Mouse (Mus musculus): ENCODE data around the gene Noc2l. TPM values are rescaled to one million over a fixed set of nuclear protein-coding genes. Genes with fewer than 3 reads are reported as not detected.

Gene Noc2l
- 99.1 TPM for total RNA-seq (2023)

DNA sequence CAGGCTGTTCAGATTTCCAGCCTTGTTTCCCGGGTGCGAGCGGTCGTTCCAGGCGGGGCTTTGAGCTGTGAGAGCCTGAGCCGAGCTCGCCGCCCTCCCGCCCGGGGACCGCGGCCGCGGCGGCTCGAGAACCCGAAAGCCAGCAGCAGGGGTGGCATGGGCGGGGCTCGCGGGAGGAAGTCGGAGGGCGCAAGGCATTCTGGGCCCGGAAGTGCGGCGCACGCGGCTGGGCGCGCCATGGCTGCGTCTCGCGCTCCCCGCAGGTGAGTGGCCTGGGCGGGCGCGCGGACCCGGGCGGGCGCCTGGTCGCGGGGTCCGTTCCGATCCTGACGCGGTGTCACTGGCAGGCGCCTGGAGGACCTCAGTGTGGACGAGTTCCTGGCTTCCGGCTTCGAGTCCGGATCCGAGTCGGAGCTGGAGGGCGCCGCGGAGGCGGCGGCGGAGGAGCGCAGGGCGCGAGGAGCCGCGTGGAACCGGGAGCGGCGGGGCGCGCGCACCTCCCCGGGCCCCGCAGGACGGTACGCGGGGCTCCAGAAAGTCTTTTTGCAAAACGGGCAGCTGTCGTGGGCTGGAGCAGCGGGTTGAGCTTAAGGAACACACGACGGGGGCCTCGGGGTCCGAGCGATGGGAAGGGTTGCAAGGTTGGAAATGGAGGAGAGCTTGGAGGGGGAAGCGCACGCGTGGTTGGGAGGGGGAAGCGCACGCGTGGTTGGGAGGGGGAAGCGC is at the start of gene Noc2l:
Gene Noc2l (plus strand): TSS at position 203 of the 726 bp plus-strand sequence.

GRCm38 (mm10) chr4:156197131-156197828 is 38.5 kb upstream of the Noc2l start, which contains the start of gene Agrn:
Agrn (minus strand) TSS chr4:156197488.

DNA sequence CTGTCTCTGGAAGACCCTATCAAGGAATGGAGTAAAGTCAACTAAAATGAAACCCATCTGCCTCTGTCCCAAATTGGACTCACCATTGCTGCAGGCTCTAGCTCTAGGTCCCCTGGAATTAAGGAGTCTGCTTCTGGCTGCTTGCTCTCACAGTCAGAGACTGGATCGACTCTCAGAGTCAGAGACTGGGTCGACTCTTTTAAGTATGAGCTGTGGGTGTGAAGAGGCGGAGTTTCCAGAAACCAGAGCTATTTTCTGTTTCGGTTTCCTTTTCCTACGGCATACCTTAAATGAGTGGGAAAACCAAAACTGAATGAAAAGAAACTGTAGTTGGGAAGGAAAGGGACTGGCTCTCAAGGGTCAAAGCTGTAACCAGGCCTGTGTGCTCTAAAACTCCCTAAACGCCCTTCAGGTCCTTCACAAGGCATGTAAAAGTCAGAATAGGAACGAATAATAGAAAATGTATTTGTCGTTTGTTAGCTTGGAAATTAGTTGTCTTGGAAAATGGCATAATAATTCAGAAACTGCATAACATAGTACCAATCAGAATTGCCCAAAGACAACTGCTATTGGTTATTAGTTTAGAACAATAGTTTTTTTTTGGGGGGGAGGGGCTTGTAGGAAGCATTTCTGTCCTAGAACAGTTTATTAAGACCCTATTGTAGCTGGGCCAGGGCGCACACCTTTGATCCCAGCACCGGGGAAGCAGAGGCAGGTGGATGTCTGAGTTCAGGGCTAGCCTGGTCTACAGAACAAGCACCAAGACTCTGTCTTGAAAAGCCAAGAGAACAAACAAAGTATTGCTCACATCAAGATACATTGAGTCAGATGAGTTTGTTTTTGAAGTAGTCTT is 35.0 kb upstream of the Noc2l start, which contains the start of gene Isg15:
Gene Isg15 (minus strand): TSS at position 196 of the 853 bp plus-strand sequence.

GRCm38 (mm10) chr4:156203001-156203412 is 32.8 kb upstream of the Noc2l start, which contains the start of gene AW011738:
AW011738 (plus strand) TSS chr4:156203304.

GRCm38 (mm10) chr4:156215649-156216048 is 20.2 kb upstream of the Noc2l start, which contains the start of gene Perm1:
Perm1 (plus strand) TSS chr4:156215868.

GRCm38 (mm10) chr4:156234701-156235213 is 1.1 kb upstream of the Noc2l start, which contains the start of gene Plekhn1:
Plekhn1 (minus strand) TSS chr4:156234857.

DNA sequence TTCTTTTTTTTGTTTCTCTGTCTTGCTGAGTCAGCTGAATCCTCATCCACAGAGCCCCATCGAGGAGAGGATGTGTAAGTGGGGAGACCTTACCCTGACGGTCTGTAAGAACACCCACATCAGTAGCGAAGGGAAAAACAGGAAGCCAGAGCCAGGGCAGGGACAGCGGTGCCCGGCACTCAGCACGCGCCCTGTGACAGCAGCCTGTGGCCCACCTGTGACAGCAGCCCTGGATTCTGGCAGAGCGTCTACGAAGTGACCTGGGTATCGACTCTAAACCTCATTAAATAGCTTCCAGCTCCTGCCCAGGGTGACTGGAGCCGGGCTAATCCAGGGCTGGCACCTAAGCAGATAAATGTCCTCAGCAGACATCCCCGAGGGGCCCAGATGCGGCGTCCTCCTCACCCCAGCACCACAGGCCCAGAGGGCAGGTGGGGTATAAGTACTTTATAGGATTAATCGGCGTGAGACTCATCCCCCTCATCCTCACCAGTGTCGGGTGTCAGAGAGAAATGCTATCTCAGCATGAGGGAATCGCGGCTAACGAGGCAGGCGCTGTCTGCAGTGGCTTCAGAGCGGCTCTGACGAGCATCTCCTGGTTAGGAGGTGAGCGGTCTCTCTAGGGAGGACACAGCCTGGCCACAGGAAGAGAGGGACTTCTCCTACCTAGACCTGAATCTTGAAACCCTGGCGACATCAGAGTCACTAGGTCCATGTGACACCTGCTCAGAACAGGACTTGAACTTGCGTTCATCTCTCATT is 19.4 kb downstream of the Noc2l start, which contains the start of gene Samd11:
Gene Samd11 (minus strand): TSS at position 580 of the 762 bp plus-strand sequence.

Other genes starting within 250 kb of the Noc2l start
- 2.8 TPM for gene B3galt6, start 243.4 kb upstream of the Noc2l start, total RNA-seq (2023)
- 167 TPM for gene Sdf4, start 243.1 kb upstream of the Noc2l start, total RNA-seq (2023)
- gene Tnfrsf4, start 222.2 kb upstream of the Noc2l start, total RNA-seq (2023) = 15.7 TPM
- gene Tnfrsf18, start 209.8 kb upstream of the Noc2l start, total RNA-seq (2023) = 28.4 TPM
- not detected for gene Ttll10, start 176.6 kb upstream of the Noc2l start, total RNA-seq (2023)
- gene 9430015G10Rik, start 126.0 kb upstream of the Noc2l start, total RNA-seq (2023) = 47.3 TPM
- 1.4 TPM for gene Rnf223, start 105.5 kb upstream of the Noc2l start, total RNA-seq (2023)
- 5.8 TPM for gene Agrn, start 38.5 kb upstream of the Noc2l start, total RNA-seq (2023)
- 14.4 TPM for gene Isg15, start 35.2 kb upstream of the Noc2l start, total RNA-seq (2023)
- 10.8 TPM for gene AW011738, start 32.7 kb upstream of the Noc2l start, total RNA-seq (2023)
- 0.43 TPM for gene Perm1, start 20.1 kb upstream of the Noc2l start, total RNA-seq (2023)
- gene Plekhn1, start 1.2 kb upstream of the Noc2l start, total RNA-seq (2023) = 46.5 TPM
- 0.46 TPM for gene Samd11, start 19.6 kb downstream of the Noc2l start, total RNA-seq (2023)
- gene Vmn2r-ps159, start 95.1 kb downstream of the Noc2l start, total RNA-seq (2023) = not detected

All from CD8-positive naive resting alpha-beta T cell, adult 57 days (primary cell).